Mouse (Mus musculus): ENCODE results near the gene Gm10837.

The Gm10837 gene

GRCm38 (mm10) chr14:122473211-122473751 lies 17.1 kb upstream of the Gm10837 start:
- ChIA-PET CTCF (interaction anchor here in 2 of 4 experiments (0.9 to 1.0 kb wide), 2 partner anchors 9 to 20 kb away, joined by 3 to 4 read pairs; no protein-coding TSS in a partner anchor), POLR2A (interaction anchor here (0.6 to 12.4 kb wide), 25 partner anchors 6 to 675 kb away, joined by 3 to 230 read pairs (median 6); partner anchors contain the start of genes Zic5 (in 3 of the 4), Gm10837 (in 1 of the 4), Gm5089 (in 1 of the 4) and Pcca (in 1 of the 4))

- POLR2A ChIA-PET: interaction anchor here (0.6 to 12.4 kb wide), 87 partner anchors 7 to 1960 kb away, joined by 3 to 230 read pairs (median 5); partner anchors contain the start of genes Zic5 (in 4 of the 4), Gm10837 (in 3 of the 4), Gm5089 (in 3 of the 4) and Pcca (in 3 of the 4)
- CTCF ChIA-PET: interaction anchor here in 3 of 4 experiments (0.6 to 2.0 kb wide), 9 partner anchors 10 to 358 kb away, joined by 3 to 10 read pairs (median 4); no protein-coding TSS in a partner anchor
Measured at GRCm38 (mm10) chr14:122474041-122474890, 16.1 kb upstream of the Gm10837 start.

- ChIA-PET CTCF (interaction anchor here in 2 of 4 experiments (0.6 to 2.0 kb wide), 5 partner anchors 11 to 212 kb away, joined by 3 to 10 read pairs (median 4); no protein-coding TSS in a partner anchor), POLR2A (interaction anchor here (0.6 to 12.4 kb wide), 80 partner anchors 8 to 1961 kb away, joined by 3 to 230 read pairs (median 5); partner anchors contain the start of genes Zic5 (in 4 of the 4), Gm10837 (in 3 of the 4), Gm5089 (in 3 of the 4) and Pcca (in 3 of the 4))
Measured at GRCm38 (mm10) chr14:122474891-122475556, 15.4 kb upstream of the Gm10837 start, which contains the start of gene Zic2. Zic2 (plus strand) TSS chr14:122475435.

GRCm38 (mm10) chr14:122475557-122476040 lies 14.8 kb upstream of the Gm10837 start:
- POLR2A ChIA-PET: interaction anchor here (0.6 to 12.4 kb wide), 76 partner anchors 7 to 678 kb away, joined by 3 to 230 read pairs (median 5); partner anchors contain the start of genes Zic5 (in 4 of the 4), Gm10837 (in 3 of the 4), Pcca (in 3 of the 4) and Clybl (in 2 of the 4)
- CTCF ChIA-PET: interaction anchor here in 2 of 4 experiments (0.8 to 2.0 kb wide), 4 partner anchors 11 to 208 kb away, joined by 3 to 10 read pairs (median 4); no protein-coding TSS in a partner anchor

- CTCF ChIA-PET: interaction anchor here in 2 of 4 experiments (0.7 to 2.0 kb wide), 2 partner anchors 14 to 23 kb away, joined by 3 to 10 read pairs; no protein-coding TSS in a partner anchor
- POLR2A ChIA-PET: interaction anchor here (0.6 to 12.4 kb wide), 50 partner anchors 9 to 1036 kb away, joined by 3 to 230 read pairs (median 5); partner anchors contain the start of genes Zic5 (in 3 of the 4), Gm10837 (in 2 of the 4), Pcca (in 2 of the 4) and Clybl (in 1 of the 4)
Measured at GRCm38 (mm10) chr14:122476041-122476821, 14.2 kb upstream of the Gm10837 start.

GRCm38 (mm10) chr14:122476822-122477215 lies 13.6 kb upstream of the Gm10837 start:
- POLR2A ChIA-PET: interaction anchor here (0.6 to 12.4 kb wide), 34 partner anchors 8 to 1037 kb away, joined by 3 to 230 read pairs (median 5); partner anchors contain the start of genes Gm10837 (in 2 of the 4), Zic5 (in 2 of the 4) and Gm5089 (in 1 of the 4)

GRCm38 (mm10) chr14:122477261-122477671 lies 13.1 kb upstream of the Gm10837 start:
- CTCF ChIA-PET: interaction anchor here in 2 of 4 experiments (0.6 to 0.7 kb wide), 2 partner anchors 15 to 41 kb away, joined by 3 to 6 read pairs; no protein-coding TSS in a partner anchor
- POLR2A ChIA-PET: interaction anchor here (0.6 to 12.4 kb wide), 23 partner anchors 9 to 254 kb away, joined by 3 to 230 read pairs (median 5); partner anchors contain the start of genes Gm10837 (in 2 of the 4) and Zic5 (in 2 of the 4)

More at GRCm38 (mm10) chr14:122476822-122477215, 13.6 kb upstream of the Gm10837 start:
- CTCF ChIA-PET: interaction anchor here in 2 of 4 experiments (0.6 to 0.7 kb wide), 2 partner anchors 15 to 40 kb away, joined by 3 to 6 read pairs; no protein-coding TSS in a partner anchor

- ChIA-PET POLR2A (interaction anchor here in 3 of 4 experiments (0.6 to 12.4 kb wide), 30 partner anchors 8 to 302 kb away, joined by 3 to 230 read pairs (median 4); partner anchors contain the start of genes Zic5 (in 3 of the 3), Gm10837 (in 2 of the 3) and Pcca (in 1 of the 3)), CTCF (interaction anchor here in 2 of 4 experiments (0.6 to 0.7 kb wide), 3 partner anchors 16 to 209 kb away, joined by 3 read pairs; no protein-coding TSS in a partner anchor)
Measured at GRCm38 (mm10) chr14:122477971-122478573, 12.3 kb upstream of the Gm10837 start.

- POLR2A ChIA-PET: interaction anchor here in 3 of 4 experiments (0.6 to 12.4 kb wide), 23 partner anchors 7 to 303 kb away, joined by 3 to 230 read pairs (median 4); partner anchors contain the start of genes Zic5 (in 3 of the 3), Gm10837 (in 2 of the 3) and Pcca (in 1 of the 3)
- CTCF ChIA-PET: interaction anchor here in 2 of 4 experiments (0.6 to 0.7 kb wide), 2 partner anchors 35 to 210 kb away, joined by 3 read pairs; no protein-coding TSS in a partner anchor
Measured at GRCm38 (mm10) chr14:122478574-122479011, 11.8 kb upstream of the Gm10837 start.

- POLR2A ChIA-PET: interaction anchor here in 3 of 4 experiments (1.1 to 12.4 kb wide), 11 partner anchors 11 to 444 kb away, joined by 3 to 230 read pairs (median 6); partner anchors contain the start of genes Zic5 (in 3 of the 3) and Gm10837 (in 2 of the 3)
- CTCF ChIA-PET: no interaction called here
Measured at GRCm38 (mm10) chr14:122479461-122480109, 10.8 kb upstream of the Gm10837 start.

- CTCF ChIA-PET: interaction anchor here in 3 of 4 experiments (0.5 to 1.4 kb wide), 7 partner anchors 11 to 400 kb away, joined by 3 to 12 read pairs (median 3); no protein-coding TSS in a partner anchor
- POLR2A ChIA-PET: interaction anchor here (0.6 to 12.4 kb wide), 25 partner anchors 10 to 444 kb away, joined by 3 to 230 read pairs (median 4); partner anchors contain the start of genes Zic5 (in 4 of the 4), Gm10837 (in 3 of the 4), Gm5089 (in 1 of the 4) and Pcca (in 1 of the 4)
Measured at GRCm38 (mm10) chr14:122480355-122480754, 10.0 kb upstream of the Gm10837 start.

GRCm38 (mm10) chr14:122481181-122481580 lies 9.2 kb upstream of the Gm10837 start:
- ChIA-PET POLR2A (interaction anchor here (0.5 to 12.4 kb wide), 23 partner anchors 9 to 278 kb away, joined by 3 to 230 read pairs (median 5); partner anchors contain the start of genes Zic5 (in 4 of the 4), Gm10837 (in 3 of the 4) and Gm5089 (in 1 of the 4)), CTCF (interaction anchor here in 2 of 4 experiments (0.5 to 1.4 kb wide), 6 partner anchors 10 to 765 kb away, joined by 3 to 4 read pairs (median 4); no protein-coding TSS in a partner anchor)

- CTCF ChIA-PET: interaction anchor here in 1 of 4 experiments (0.5 kb wide), 1 partner anchor 8 kb away, joined by 4 read pairs; no protein-coding TSS in a partner anchor
- POLR2A ChIA-PET: interaction anchor here (0.5 to 12.4 kb wide), 18 partner anchors 7 to 729 kb away, joined by 3 to 230 read pairs (median 5); partner anchors contain the start of genes Gm10837 (in 3 of the 4), Zic2 (in 2 of the 4), Pcca (in 1 of the 4) and Zic5 (in 1 of the 4)
Measured at GRCm38 (mm10) chr14:122482081-122483023, 8.0 kb upstream of the Gm10837 start.
